Mouse (Mus musculus): ENCODE results near the gene Tubgcp4.

DNA sequence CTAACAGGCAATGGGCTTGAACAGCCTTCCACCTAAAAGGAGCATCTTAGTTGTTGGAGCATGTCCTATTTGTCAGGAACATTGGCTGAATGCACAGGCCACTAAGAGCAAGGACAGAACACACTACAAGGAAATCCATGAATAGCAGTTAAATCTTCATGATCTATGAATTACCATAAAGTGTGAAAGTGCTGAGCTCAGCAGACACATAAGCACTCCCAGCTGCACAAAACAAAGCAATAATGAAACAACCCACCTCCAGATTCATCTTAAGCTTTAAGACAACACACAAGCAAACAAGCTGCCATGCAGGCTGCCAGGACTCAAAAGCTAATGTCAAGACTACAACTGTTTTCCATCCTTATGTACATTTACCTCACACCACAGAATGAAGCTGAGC, 48.7 kb downstream of the Tubgcp4 start:
- TF ChIP-seq POLR2A (IDR thresholded peaks at IDR 0.05; ENCODE audit: borderline replicate concordance, control insufficient read depth, low read depth, low read length) = no peak
- TF ChIP-seq CTCF (IDR thresholded peaks at IDR 0.05; ENCODE audit: control insufficient read depth, insufficient read depth, low read length) = no peak

Data from bone marrow, adult 2 months (tissue).